Mouse (Mus musculus): Measurements from ENCODE around the gene Rab27a. TPM values are rescaled to one million over a fixed set of nuclear protein-coding genes. Genes with fewer than 3 reads are reported as not detected.

The Rab27a gene
- polyA plus RNA-seq, 1 experiment from 2014 or later: 3.2 TPM

- Histone ChIP-seq H3K9me3 (no peaks in the 10 kb centered on the region), H3K27ac (replicated peaks) (no peak overlapping the region), H3K4me3 (no peak overlapping the region), H3K4me2 (no peak overlapping the region), H3K27me3 (no peaks in the 10 kb centered on the region), H3K9ac (no peak overlapping the region), H3K36me3 (peaks cover 52% of the 10 kb centered on the region), H3K4me1 (replicated peaks) (no peaks in the 10 kb centered on the region)
- ATAC-seq (ENCODE audit: low FRiP score, low read depth): no peak
- WGBS: 89% methylated on average over 10 of the region's 10 CpGs
Measured at GRCm38 (mm10) chr9:73019841-73020240, 24.8 kb upstream of the Rab27a start.

- 91% methylated on average over 5 of the region's 5 CpGs for WGBS
- Histone ChIP-seq H3K9ac (no peak overlapping the region), H3K36me3 (peaks cover 46% of the 10 kb centered on the region)
Measured at GRCm38 (mm10) chr9:73020566-73021097, 24.0 kb upstream of the Rab27a start.

GRCm38 (mm10) chr9:73025818-73026636 lies 18.6 kb upstream of the Rab27a start:
- Histone ChIP-seq H3K4me3 (no peak overlapping the region), H3K9ac (no peak overlapping the region), H3K4me2 (peak overlapping the region; percentile 33), H3K9me3 (no peaks in the 10 kb centered on the region), H3K27ac (replicated peaks) (peak overlapping the region; percentile 42; the same call in 1 of the 2 replicates), H3K36me3 (peaks cover 23% of the 10 kb centered on the region), H3K4me1 (replicated peaks) (peaks cover 8% of the 10 kb centered on the region; the same call in 1 of the 2 replicates), H3K27me3 (no peaks in the 10 kb centered on the region)
- 24% methylated on average over 17 of the region's 17 CpGs for WGBS
- peak; percentile 89 for ATAC-seq (ENCODE audit: low FRiP score, low read depth)

More at GRCm38 (mm10) chr9:73020566-73021097, 24.0 kb upstream of the Rab27a start:
- peaks cover 2% of the 10 kb centered on the region; the same call in 1 of the 2 replicates for H3K4me1 ChIP-seq (replicated peaks)
- H3K4me2 ChIP-seq: no peak overlapping the region
- H3K27me3 ChIP-seq: no peaks in the 10 kb centered on the region
- no peak overlapping the region for H3K4me3 ChIP-seq
- ATAC-seq (ENCODE audit: low FRiP score, low read depth): no peak
- no peaks in the 10 kb centered on the region for H3K9me3 ChIP-seq
- H3K27ac ChIP-seq (replicated peaks): no peak overlapping the region

GRCm38 (mm10) chr9:73030443-73030842 lies 14.2 kb upstream of the Rab27a start:
- no peak overlapping the region for H3K4me3 ChIP-seq
- H3K9me3 ChIP-seq: no peaks in the 10 kb centered on the region
- H3K27me3 ChIP-seq: no peaks in the 10 kb centered on the region
- peaks cover 7% of the 10 kb centered on the region; the same call in 1 of the 2 replicates for H3K4me1 ChIP-seq (replicated peaks)
- H3K9ac ChIP-seq: no peak overlapping the region
- ATAC-seq (ENCODE audit: low FRiP score, low read depth): no peak
- H3K27ac ChIP-seq (replicated peaks): no peak overlapping the region
- H3K4me2 ChIP-seq: no peak overlapping the region
- H3K36me3 ChIP-seq: peaks cover 36% of the 10 kb centered on the region
- WGBS: 92% methylated on average over 1 of the region's 1 CpGs

- Histone ChIP-seq H3K4me3 (no peak overlapping the region), H3K9ac (no peak overlapping the region), H3K27me3 (no peaks in the 10 kb centered on the region), H3K4me2 (no peak overlapping the region), H3K36me3 (peaks cover 36% of the 10 kb centered on the region), H3K27ac (replicated peaks) (no peak overlapping the region), H3K9me3 (no peaks in the 10 kb centered on the region), H3K4me1 (replicated peaks) (no peaks in the 10 kb centered on the region)
- no peak for ATAC-seq (ENCODE audit: low FRiP score, low read depth)
- 71% methylated on average over 4 of the region's 4 CpGs for WGBS
Measured at GRCm38 (mm10) chr9:73031421-73031820, 13.2 kb upstream of the Rab27a start.

- no peak for ATAC-seq (ENCODE audit: low FRiP score, low read depth)
- Histone ChIP-seq H3K4me2 (no peak overlapping the region), H3K9ac (no peak overlapping the region), H3K9me3 (no peaks in the 10 kb centered on the region), H3K27ac (replicated peaks) (no peak overlapping the region), H3K4me3 (no peak overlapping the region), H3K27me3 (no peaks in the 10 kb centered on the region), H3K4me1 (replicated peaks) (peaks cover 4% of the 10 kb centered on the region), H3K36me3 (peaks cover 36% of the 10 kb centered on the region)
- WGBS: 91% methylated on average over 1 of the region's 1 CpGs
Measured at GRCm38 (mm10) chr9:73033406-73033805, 11.2 kb upstream of the Rab27a start.

GRCm38 (mm10) chr9:73039222-73039945 lies 5.3 kb upstream of the Rab27a start:
- peak overlapping the region; percentile 88 for H3K27ac ChIP-seq (replicated peaks)
- H3K4me3 ChIP-seq: peak overlapping the region; percentile 89
- H3K27me3 ChIP-seq: no peaks in the 10 kb centered on the region
- H3K9ac ChIP-seq: peak overlapping the region; percentile 90
- H3K4me1 ChIP-seq (replicated peaks): peaks cover 23% of the 10 kb centered on the region
- under 1% methylated on average over 49 of the region's 49 CpGs for WGBS
- H3K4me2 ChIP-seq: peak overlapping the region; percentile 90
- peak; percentile 91 for ATAC-seq (ENCODE audit: low FRiP score, low read depth)
- H3K36me3 ChIP-seq: peaks cover under 1% of the 10 kb centered on the region
- no peaks in the 10 kb centered on the region for H3K9me3 ChIP-seq

- H3K4me1 ChIP-seq (replicated peaks): peaks cover 30% of the 10 kb centered on the region
- H3K27ac ChIP-seq (replicated peaks): peak within 1 kb of the TSS; percentile 88
- H3K27me3 ChIP-seq: no peaks in the 10 kb centered on the region
- no peaks in the 10 kb centered on the region for H3K9me3 ChIP-seq
- no peaks in the 10 kb centered on the region; the same call in 1 of the 2 replicates for H3K36me3 ChIP-seq
- WGBS: 33% methylated on average over 6 of the region's 6 CpGs
- no peak for ATAC-seq (ENCODE audit: low FRiP score, low read depth)
- H3K9ac ChIP-seq: peak within 1 kb of the TSS; percentile 90
- peak within 1 kb of the TSS; percentile 89 for H3K4me3 ChIP-seq
- peak within 1 kb of the TSS; percentile 90 for H3K4me2 ChIP-seq
Measured at GRCm38 (mm10) chr9:73040080-73040479, 4.6 kb upstream of the Rab27a start, which contains the start of gene Pigb. Pigb (minus strand) TSS chr9:73040378.

- no peaks in the 10 kb centered on the region for H3K27me3 ChIP-seq
- 9% methylated on average over 7 of the region's 7 CpGs for WGBS
- H3K4me1 ChIP-seq (replicated peaks): peaks cover 22% of the 10 kb centered on the region
Measured at GRCm38 (mm10) chr9:73045204-73045603, 550 bp downstream of the Rab27a start.

GRCm38 (mm10) chr9:73045711-73046110 lies 1.1 kb downstream of the Rab27a start:
- no peaks in the 10 kb centered on the region for H3K36me3 ChIP-seq
- no peak for ATAC-seq (ENCODE audit: low FRiP score, low read depth)
- no peak overlapping the region for H3K27ac ChIP-seq (replicated peaks)
- peak overlapping the region; percentile 46 for H3K4me3 ChIP-seq
- H3K4me2 ChIP-seq: peak overlapping the region; percentile 88
- H3K27me3 ChIP-seq: no peaks in the 10 kb centered on the region
- H3K9ac ChIP-seq: peak overlapping the region; percentile 55; the same call in 1 of the 2 replicates
- peaks cover 18% of the 10 kb centered on the region for H3K4me1 ChIP-seq (replicated peaks)
- WGBS: 80% methylated on average over 10 of the region's 10 CpGs
- no peaks in the 10 kb centered on the region for H3K9me3 ChIP-seq

More at GRCm38 (mm10) chr9:73045204-73045603, 550 bp downstream of the Rab27a start:
- Histone ChIP-seq H3K4me2 (peak overlapping the region; percentile 88), H3K9me3 (no peaks in the 10 kb centered on the region), H3K36me3 (no peaks in the 10 kb centered on the region), H3K4me3 (peak overlapping the region; percentile 46), H3K9ac (peak overlapping the region; percentile 55), H3K27ac (replicated peaks) (no peak overlapping the region)
- ATAC-seq (ENCODE audit: low FRiP score, low read depth): no peak

- Histone ChIP-seq H3K27ac (replicated peaks) (no peak overlapping the region), H3K36me3 (no peaks in the 10 kb centered on the region), H3K4me1 (replicated peaks) (peaks cover 18% of the 10 kb centered on the region), H3K9me3 (no peaks in the 10 kb centered on the region), H3K27me3 (no peaks in the 10 kb centered on the region), H3K4me2 (no peak overlapping the region), H3K4me3 (no peak overlapping the region), H3K9ac (no peak overlapping the region)
- ATAC-seq (ENCODE audit: low FRiP score, low read depth): no peak
- WGBS: 93% methylated on average over 2 of the region's 2 CpGs
Measured at GRCm38 (mm10) chr9:73047906-73048305, 3.3 kb downstream of the Rab27a start.

GRCm38 (mm10) chr9:73048927-73049326 lies 4.3 kb downstream of the Rab27a start:
- 27% methylated on average over 4 of the region's 4 CpGs for WGBS
- H3K36me3 ChIP-seq: no peaks in the 10 kb centered on the region
- H3K9me3 ChIP-seq: no peaks in the 10 kb centered on the region
- H3K27ac ChIP-seq (replicated peaks): no peak overlapping the region
- ATAC-seq (ENCODE audit: low FRiP score, low read depth): no peak
- H3K27me3 ChIP-seq: no peaks in the 10 kb centered on the region
- H3K4me3 ChIP-seq: no peak overlapping the region
- no peak overlapping the region for H3K4me2 ChIP-seq
- no peak overlapping the region for H3K9ac ChIP-seq
- H3K4me1 ChIP-seq (replicated peaks): peaks cover 16% of the 10 kb centered on the region
